Mouse (Mus musculus): ENCODE data around the gene Gp9. TPM values are rescaled to one million over a fixed set of nuclear protein-coding genes. Genes with fewer than 3 reads are reported as not detected.
"Not testable (repeated sequence)": the region's sequence is repeated elsewhere in the genome, so short reads cannot be mapped to it uniquely, and the experiment has no call there.

The Gp9 gene
- total RNA-seq, 2 experiments from 2014 or later: 5.4 to 5.6 TPM

DNA sequence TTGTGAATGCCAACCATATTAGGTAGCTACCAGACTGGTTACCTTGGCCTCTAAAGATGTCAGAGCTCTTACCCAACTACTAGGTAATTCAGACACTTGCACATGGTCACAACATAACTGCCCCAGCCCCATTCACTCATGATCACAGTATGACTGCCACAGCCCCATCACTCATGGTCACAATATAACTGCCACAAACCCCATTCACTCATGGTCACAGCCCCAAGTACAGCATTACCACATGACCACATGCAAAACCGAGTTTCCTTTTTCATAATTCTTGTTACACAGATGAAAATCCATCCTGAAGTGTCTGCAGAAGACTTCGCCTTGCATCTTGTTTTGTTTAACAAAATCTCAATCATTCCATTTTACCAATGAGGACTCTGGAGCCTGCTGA lies 29.8 kb upstream of the Gp9 start:
- ATAC-seq (replicated peaks; ENCODE audit: low FRiP score, poor library complexity, severe bottlenecking): no peak

DNA sequence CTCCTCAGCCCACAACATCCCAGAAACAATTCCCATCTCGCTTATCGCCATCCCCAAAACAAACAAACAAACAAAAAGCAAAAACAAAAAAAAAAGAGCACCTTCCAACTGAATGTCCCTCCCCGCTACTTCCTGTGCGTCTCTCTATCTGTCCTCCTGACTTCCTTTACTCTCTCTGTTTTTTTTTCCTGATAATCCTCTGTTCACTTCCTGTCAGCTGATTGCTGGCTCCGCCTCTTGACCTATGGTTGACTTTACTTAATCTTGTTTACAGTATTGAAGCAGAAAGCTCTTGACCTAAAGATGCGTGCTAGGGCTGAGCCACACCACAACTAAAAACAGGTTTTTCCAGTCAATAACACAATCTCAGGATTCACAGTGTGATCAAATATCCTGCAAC lies 29.3 kb upstream of the Gp9 start:
- ATAC-seq (replicated peaks; ENCODE audit: low FRiP score, poor library complexity, severe bottlenecking): no peak

DNA sequence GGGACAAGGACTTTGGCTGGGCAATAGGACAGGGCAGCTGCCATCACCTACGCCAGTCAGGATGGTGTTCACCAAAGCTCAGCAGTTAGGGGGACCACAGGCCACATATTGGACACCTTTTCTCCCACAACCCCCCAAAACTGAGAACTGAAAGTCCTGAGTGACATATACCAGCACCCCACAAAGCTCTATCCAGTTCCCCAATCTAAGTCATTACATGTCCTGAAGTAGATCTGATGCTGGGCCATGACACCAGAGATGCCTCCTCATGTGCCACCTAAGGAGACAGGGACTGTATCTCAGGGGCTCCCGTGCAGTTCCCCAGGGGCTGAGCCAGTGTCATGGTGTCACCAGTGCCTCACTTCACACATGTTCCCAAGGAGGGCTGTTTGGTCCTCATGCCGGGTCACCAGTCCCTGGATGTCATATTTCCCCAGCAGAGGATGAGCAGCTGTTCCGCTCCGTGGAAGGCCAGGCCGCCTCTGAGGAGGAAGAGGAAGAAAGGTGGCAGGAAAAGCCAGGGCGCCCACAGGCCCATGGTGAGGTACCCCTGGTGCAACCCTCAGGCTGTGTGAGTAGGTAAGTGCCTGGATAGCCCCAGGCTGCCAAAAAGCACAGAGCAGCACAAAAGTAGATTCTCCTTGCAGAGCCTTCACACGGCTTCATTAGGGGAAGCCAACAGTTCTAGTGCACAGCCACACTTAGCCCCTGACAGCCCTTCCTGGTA lies 27.5 kb upstream of the Gp9 start:
- no peak for ATAC-seq (replicated peaks; ENCODE audit: low FRiP score, poor library complexity, severe bottlenecking)

DNA sequence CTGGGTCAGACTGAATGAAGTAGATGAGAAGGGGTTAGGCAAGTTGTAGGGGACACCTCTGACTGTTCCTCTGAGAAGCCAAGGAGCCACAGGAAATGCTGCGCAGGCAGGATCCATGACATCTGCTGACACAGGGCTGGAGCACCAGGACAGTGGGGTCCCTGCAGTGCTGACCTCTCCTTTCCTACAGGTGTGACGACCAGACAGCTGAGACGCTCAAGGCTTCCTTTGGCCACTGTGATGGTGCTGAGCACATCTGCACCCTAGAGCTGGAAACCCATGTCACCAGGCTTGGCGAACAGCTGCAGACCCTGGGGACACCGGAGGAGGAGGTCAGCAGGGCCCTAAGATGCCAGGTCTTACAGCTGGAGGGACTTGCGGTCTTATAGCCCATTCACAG lies 26.3 kb upstream of the Gp9 start:
- ATAC-seq (replicated peaks; ENCODE audit: low FRiP score, poor library complexity, severe bottlenecking): no peak

DNA sequence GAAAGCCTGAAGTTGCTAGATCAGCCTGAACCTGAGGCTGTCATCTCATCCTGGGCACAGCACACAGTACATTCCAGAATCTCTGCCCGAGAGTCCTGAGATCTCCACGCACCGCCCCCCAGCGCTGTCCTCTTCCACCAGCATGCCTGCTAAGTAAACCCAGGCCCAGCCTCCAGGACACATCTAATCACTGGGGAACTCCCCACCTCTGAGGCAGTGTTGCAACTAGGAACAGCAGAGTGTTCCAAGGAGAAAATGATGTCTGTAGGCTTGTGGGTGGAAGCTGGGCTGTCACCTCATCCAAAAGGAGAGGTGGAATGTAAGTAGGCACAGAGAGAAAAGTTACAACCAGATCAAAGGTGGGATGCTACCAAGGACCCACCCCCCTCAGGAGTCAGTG lies 22.7 kb upstream of the Gp9 start:
- no peak; the same call in 1 of the 2 replicates for ATAC-seq (replicated peaks; ENCODE audit: low FRiP score, poor library complexity, severe bottlenecking)

DNA sequence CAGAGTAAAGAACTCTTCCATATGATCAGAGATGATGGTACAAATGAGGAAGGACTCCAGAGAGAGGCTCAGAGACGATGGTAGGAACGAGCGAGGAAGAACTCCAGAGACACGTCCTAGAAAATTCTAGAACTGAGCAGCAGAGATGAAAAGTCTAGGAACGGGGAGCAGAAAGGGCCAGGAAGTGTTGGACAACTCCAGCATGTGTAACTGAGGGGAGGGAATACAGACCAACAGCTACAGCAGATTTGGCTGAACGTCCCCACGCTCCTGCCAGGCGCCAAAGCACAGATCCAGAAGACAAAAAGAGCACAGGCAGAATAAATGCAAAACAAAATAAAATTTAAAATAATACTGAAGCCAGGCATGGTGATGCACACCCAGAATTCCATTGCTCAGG lies 21.0 kb upstream of the Gp9 start:
- ATAC-seq (replicated peaks; ENCODE audit: low FRiP score, poor library complexity, severe bottlenecking): no peak

DNA sequence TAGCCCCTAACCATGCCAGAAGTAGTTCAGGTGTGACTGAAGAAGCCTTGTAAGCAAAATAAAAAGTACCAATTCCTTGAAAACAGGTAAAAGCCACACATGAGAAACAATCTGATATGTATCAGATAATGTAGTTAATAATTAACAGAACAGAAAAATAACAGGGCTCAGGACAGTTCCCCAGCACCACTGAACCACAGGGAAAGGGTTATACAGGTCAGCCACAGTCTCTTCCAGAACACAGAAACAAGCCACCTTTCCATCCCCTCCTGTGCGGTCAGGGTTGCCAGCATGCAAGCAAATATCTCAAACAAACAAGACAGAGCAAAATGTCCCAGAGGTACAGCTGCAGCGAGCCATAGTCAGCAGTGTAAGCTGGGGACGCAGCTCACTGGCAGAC lies 18.5 kb upstream of the Gp9 start:
- ATAC-seq (replicated peaks; ENCODE audit: low FRiP score, poor library complexity, severe bottlenecking): no peak

DNA sequence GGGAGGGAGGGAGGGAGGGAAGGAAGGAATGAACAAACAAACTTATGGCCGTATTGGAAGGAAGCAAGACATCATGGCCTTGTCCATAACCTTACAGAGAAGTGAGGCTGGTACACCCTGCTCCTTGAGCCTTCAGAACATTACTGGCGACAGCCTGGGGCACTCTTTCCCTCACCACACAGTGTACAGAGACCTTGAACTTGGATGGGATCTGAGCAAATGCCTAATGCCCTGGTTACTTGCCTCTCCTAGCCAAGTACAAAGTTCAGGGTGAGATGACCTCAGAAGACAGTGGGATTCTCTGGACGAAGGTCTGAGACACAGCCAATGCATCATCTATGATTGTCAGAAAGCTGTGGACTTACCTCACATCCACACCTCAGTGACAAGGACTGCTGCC lies 18.0 kb upstream of the Gp9 start:
- ATAC-seq (replicated peaks; ENCODE audit: low FRiP score, poor library complexity, severe bottlenecking): no peak

DNA sequence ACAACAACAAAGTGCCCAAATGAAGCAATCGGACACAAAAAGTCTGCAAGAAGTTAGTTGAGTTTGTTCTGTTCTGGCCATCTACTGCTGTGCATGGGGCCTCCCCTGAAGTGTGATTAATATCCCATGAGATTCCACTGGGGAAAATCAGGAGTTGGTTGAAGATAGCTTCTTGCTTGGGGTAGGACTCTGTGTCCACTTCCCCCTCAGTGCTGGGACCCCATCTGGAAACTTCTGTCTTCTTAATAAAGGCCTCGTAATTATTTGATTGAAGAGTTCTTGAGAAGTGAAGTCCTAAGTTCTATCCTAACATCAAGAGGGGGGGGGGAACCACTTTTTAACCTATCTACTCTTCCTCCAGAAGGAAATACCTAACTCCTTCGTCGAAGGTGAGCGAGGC lies 15.7 kb upstream of the Gp9 start:
- no peak for ATAC-seq (replicated peaks; ENCODE audit: low FRiP score, poor library complexity, severe bottlenecking)

DNA sequence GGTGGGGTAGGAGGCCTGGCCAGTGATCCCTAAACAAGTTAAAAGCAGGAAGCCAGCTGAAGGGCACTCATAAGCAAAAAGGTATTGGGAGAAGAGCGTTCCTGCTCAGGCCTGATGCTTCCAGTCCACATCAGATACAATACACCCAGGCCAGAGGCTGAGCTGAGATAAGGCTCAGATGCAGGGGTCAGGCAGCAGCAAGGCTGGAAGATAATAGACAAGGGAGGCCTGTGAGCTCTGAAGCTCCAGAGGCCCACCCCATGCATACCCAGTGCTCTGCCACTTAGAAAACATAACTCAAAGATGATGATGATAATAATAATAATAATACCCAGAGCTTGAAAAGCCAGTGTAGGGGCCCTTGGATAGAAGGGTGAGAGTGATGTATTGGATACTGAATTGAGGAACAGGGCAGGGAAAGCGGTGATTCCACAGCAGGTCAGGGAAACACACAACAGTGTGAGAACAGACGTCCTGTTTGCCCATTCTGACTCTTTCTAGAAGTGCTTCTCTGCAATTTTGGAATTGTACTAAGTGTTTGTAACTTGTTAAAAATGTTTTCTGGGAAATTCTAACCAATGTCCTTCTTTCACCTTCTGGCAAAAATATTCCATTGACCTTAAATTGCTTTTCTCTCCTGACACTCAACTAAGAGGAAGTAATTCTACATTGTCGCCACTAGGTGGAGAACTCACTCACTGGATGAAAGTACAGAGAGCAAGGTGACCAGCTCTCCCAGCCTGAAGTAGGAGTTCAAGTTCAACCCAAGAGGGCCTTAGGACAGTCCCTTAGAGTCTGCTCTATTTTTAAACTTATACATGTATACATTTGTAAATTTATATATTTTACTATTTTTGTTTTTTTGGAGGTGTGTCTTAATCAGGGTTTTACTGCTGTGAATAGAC lies 14.2 kb upstream of the Gp9 start:
- peak; percentile 93 for ATAC-seq (replicated peaks; ENCODE audit: low FRiP score, poor library complexity, severe bottlenecking)

DNA sequence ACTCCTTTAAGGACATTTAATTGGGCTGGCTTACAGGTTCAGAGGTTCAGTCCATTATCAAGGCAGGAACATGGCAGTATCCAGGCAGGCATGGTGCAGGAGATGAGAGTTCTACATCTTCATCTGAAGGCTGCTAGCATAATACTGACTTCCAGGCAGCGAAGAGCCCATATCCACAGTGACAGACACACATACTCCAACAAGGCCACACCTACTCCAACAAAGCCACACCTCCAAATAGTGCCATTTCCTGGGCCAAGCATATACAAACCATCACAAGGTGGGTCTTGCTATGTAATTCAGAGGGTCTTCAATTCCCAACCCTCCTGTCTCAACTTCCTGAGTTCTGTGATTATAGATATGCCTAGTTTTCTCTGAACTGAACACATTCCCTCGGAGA lies 13.6 kb upstream of the Gp9 start:
- ATAC-seq (replicated peaks; ENCODE audit: low FRiP score, poor library complexity, severe bottlenecking): not testable (repeated sequence)

DNA sequence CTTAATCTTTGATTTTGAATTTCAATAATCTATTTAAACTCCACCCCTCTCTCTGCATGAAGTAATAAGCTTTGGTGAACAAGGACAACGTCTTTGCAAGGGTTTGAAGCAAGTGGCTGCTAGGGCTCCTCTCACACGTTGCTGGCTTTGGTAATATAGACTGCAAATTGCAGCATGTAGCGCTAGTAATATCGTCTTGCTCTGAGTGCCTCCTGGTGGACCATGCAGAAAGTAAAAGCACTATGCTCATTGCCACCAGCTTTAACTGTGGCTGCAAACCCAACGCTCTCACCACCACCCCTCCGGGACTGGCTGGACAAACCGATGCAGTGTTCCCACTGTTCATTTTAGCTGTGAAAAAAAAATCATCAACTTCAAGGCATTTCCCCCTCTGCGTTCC lies 7.2 kb upstream of the Gp9 start:
- peak; percentile 87 for ATAC-seq (replicated peaks; ENCODE audit: low FRiP score, poor library complexity, severe bottlenecking)

DNA sequence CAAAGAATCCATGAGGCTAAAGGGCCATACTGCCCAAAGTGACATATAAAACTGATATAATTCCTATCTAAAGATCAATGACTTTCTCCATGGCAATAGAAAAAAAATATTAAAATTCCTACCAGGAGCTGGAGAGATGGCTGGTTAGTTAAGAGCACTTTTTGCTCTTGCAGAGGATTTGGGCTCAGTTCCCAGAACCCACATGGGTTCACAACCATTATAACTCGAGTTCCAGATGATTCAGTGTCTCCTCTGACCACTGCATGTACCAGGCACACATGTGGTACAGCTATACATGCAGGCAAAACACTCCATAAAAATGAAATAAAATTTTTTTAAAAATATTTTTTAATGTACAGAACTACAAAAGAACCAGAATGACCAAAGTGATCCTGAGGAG lies 3.4 kb upstream of the Gp9 start:
- no peak for ATAC-seq (replicated peaks; ENCODE audit: low FRiP score, poor library complexity, severe bottlenecking)

DNA sequence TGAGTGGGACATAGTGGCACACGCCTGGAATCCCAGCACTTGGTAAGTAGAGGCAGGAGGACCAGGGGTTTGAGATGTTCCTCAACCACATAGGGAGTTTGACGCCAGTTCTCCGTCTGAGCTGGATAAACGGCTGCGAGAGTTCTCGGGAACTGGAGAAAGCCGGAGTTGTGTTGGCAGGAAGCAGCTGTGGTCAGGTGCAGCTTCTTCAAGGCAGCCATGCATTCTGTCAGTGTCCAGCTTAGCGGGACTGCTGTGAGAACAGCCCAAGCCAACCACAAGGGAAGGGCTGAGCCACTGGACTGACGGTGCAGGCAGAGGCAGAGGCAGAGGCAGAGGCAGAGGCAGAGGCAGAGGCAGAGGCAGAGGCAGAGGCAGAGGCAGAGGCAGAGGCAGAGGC lies 3.0 kb upstream of the Gp9 start:
- ATAC-seq (replicated peaks; ENCODE audit: low FRiP score, poor library complexity, severe bottlenecking): no peak

DNA sequence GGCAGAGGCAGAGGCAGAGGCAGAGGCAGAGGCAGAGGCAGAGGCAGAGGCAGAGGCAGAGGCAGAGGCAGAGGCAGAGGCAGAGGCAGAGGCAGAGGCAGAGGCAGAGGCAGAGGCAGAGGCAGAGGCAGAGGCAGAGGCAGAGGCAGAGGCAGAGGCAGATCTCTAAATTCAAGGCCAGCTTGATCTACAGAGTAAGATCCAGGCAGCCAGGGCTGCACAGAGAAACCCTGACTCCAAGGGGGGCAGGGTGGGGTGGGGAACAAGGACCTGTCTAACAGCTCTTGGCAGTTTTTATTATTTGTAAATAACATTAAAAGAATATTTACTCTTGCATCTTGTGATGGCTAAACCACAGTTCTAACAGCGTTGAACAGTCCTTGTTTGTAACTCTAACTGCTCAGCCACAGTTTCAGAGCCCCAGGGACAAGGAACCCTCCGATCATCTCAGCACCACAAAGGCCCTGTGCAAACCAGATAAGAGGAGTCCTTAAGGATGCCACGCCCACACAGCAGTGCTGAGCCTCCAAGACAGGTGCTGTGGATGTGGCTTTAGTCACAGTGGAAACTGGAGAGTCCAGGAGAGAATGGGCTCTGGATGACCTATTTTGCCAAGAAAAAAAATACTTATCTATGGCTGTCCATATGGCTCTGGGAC lies 2.2 kb upstream of the Gp9 start:
- peak; percentile 91 for ATAC-seq (replicated peaks; ENCODE audit: low FRiP score, poor library complexity, severe bottlenecking)

DNA sequence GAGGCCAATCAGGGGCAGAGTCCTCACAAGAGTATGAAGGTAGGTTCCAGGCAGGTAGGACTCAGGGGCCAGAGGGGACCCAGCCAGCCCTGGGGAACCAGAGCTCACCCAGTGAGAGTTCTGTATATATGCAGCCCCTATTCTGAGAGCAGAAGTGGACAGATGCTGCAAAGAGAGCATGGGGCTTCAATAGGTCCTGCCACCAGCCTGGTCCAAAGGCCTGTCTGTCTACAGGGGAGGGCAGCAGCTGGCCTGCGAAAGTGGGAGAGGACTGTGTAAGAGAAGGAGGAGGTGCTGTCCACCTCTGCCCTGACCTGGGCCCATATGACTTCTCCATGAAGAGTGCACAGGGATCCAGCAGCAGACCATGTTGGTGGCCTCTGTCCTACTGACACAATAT lies 1.2 kb upstream of the Gp9 start:
- peak; percentile 34 for ATAC-seq (replicated peaks; ENCODE audit: low FRiP score, poor library complexity, severe bottlenecking)

DNA sequence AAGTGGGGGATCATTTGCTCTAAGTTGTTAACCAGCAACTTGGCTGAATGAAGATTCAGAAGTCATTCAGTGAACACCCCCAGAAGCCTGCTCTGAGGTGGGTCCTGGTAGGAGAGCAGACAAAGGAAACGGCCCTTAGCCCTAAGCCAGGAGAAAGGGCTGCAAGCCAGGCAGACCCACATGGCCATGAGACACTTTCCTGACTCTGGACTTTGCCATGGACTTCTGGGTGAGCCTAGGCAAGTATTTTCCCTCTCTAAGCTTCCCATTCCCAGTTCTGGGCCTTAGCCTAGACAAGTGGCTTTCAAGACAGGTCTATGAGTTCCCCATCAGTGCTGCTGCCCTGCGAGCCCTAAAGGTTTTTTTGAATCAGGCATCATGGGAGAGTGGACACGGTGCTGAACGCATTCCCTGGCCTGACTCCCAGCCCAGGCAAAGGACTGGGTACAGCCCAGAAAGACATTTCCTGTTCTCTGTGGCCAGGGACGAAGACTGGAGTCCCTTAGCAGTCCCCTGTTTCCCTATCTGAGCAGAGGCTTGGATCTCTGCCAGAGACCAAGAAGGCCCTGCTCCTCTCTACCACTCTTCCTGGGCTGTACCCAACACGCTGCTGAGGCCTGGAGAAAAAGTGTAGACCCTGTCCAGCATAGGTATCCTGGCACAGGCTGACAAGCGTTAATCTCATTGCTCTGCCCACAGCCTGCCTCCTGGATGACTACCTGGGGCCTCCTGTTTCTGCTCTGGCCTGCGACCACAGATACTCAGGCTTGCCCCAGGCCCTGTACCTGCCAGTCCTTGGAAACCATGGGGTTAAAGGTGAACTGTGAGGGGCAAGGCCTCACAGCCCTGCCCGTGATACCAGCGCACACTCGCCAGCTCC lies 662 bp downstream of the Gp9 start:
- ATAC-seq (replicated peaks; ENCODE audit: low FRiP score, poor library complexity, severe bottlenecking): peak; percentile 16; the same call in 1 of the 2 replicates

DNA sequence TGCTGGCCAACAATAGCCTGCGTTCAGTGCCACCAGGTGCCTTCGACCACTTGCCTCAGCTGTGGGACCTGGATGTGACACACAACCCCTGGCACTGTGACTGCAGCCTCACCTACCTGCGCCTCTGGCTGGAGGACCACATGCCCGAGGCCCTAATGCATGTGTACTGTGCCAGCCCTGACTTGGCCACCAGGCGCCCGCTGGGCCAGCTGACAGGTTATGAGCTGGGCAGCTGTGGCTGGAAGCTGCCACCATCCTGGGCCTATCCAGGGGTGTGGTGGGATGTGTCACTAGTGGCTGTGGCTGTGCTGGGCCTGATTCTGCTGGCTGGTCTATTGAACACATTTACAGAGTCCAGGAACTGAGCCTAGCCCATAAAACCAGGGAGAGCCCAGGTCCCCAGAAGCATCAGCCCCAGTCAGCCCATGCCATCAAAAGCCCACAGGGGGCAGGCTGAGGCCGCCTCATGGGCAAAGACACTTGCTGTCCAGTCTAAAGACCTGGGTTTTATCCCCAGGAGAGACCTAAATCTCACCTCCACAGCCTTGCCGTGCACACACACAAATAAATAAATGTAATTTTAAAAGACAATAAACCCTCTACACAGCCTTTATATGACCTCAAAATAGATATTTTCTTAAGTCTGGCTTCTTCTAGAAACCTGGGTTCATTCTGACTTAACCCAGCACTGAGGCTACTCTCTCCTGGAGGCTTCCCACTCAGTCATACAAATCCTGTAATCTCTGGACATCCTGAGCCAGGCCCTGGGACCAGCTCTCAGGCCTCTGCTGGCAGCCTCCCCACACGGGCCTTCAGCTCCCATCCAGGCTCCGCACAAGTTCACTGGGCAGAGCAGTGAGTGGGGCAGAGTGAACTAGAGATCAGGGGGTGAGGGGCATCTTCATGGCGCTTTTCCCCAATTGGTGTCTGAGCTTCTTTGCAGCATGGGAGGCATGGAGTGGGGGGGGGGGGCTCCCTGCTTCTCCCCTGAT lies 1.6 kb downstream of the Gp9 start:
- no peak for ATAC-seq (replicated peaks; ENCODE audit: low FRiP score, poor library complexity, severe bottlenecking)
